In the genomic region with DNA sequence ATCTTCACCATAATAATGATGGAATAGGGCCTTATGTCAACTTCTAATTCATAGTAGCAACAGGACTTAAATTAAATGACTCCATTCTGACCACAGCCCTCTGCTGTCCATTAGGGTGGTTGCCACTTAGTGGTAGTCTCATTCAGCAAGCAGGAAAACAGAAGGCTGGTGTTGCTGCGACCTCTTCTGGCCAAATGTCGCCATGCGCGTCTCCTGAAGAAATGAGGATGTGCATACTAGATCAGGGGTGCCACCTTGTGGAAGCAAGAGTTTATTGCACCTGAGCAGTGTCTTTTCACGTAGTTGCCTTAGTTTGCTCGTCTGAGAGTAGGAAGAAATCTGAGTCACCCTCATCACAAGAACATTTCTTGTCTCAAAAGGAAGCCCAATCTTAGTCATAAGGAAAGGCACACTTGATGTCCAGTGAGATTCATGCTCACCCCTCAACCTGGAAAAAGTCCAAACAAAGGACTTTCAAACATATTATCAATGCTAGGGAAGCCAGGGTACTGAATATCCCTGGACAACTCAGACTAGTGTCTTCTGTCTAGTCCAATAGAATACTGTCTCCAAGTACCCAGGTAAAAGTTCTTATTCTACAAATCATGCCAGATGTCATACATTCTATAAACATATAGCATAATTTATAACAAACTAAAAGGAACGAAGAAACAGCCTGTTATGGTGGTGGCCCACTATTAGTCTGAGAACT, we compare ENCODE assay signal across 9 mouse cellular contexts.
DNase-seq lines count a peak whose midpoint lies in the region; ATAC-seq and TF ChIP-seq lines count a peak whose summit lies in the region.
"Had no signal": no experiment of that assay in that cellular context is flagged by ENCODE, and none has a peak within 500 bp of the region (broad histone marks: within the 10 kb centered on the region; RNA-seq: fewer than 3 reads in every experiment).

No protein-coding gene starts in this region.

- no peaks in the 10 kb centered on the region for H3K9me3 ChIP-seq in CH12.LX (replicated peaks; ENCODE audit: low read length)
- H3K9me3 ChIP-seq in forebrain, embryonic 13.5 days (replicated peaks), result no peaks in the 10 kb centered on the region
- no peaks in the 10 kb centered on the region for H3K9me3 ChIP-seq in heart, postnatal 0 days (replicated peaks; ENCODE audit: control insufficient read depth, low read length)
- H3K9me3 ChIP-seq in liver, embryonic 15.5 days (replicated peaks), result no peaks in the 10 kb centered on the region
- H3K9me3 ChIP-seq in neural tube, embryonic 14.5 days (ENCODE audit: control insufficient read depth, low read length), result no peaks in the 10 kb centered on the region
- H3K9me3 ChIP-seq: limb, embryonic 15.5 days had no signal

- ATAC-seq in forebrain, embryonic 13.5 days, result peak; percentile 95
- peak; percentile 88 for ATAC-seq in heart, postnatal 0 days (ENCODE audit: insufficient read depth, low read depth)
- peak; percentile 85 for ATAC-seq in liver, embryonic 15.5 days (ENCODE audit: insufficient read depth)
- peak; percentile 96 for ATAC-seq in neural tube, embryonic 14.5 days (ENCODE audit: low read depth)

- no peaks in the 10 kb centered on the region for H3K36me3 ChIP-seq in CH12.LX (replicated peaks in 1 of 2; ENCODE audit: control insufficient read depth in 1 of 2, insufficient read depth in 1 of 2, low read length in 1 of 2)
- H3K36me3 ChIP-seq in forebrain, embryonic 13.5 days (ENCODE audit: poor library complexity, severe bottlenecking), result no peaks in the 10 kb centered on the region
- no peaks in the 10 kb centered on the region for H3K36me3 ChIP-seq in heart, postnatal 0 days (replicated peaks; ENCODE audit: control insufficient read depth, insufficient read depth, low read length)
- no peaks in the 10 kb centered on the region for H3K36me3 ChIP-seq in liver, embryonic 15.5 days (replicated peaks)
- H3K36me3 ChIP-seq in neural tube, embryonic 14.5 days (ENCODE audit: control insufficient read depth, insufficient read depth, low read length), result no peaks in the 10 kb centered on the region
- no peaks in the 10 kb centered on the region for H3K36me3 ChIP-seq in testis, adult 2 months (ENCODE audit: control insufficient read depth, insufficient read depth, low read length)
- H3K36me3 ChIP-seq: limb, embryonic 15.5 days had no signal

- no peak overlapping the region for H3K4me3 ChIP-seq in CH12.LX (replicated peaks in 1 of 3; ENCODE audit: low read depth in 2 of 3, low read length in 2 of 3, poor library complexity in 1 of 3)
- no peak overlapping the region for H3K4me3 ChIP-seq in forebrain, embryonic 13.5 days
- H3K4me3 ChIP-seq in heart, postnatal 0 days (ENCODE audit: low read depth, low read length), result no peak overlapping the region
- H3K4me3 ChIP-seq in liver, embryonic 15.5 days (replicated peaks), result no peak overlapping the region
- no peak overlapping the region for H3K4me3 ChIP-seq in neural tube, embryonic 14.5 days (ENCODE audit: low read depth, low read length)
- no peak overlapping the region for H3K4me3 ChIP-seq in testis, adult 2 months (ENCODE audit: control insufficient read depth, low read depth, low read length)
- H3K4me3 ChIP-seq: limb, embryonic 15.5 days had no signal

- no peak for TF ChIP-seq EP300 in CH12.LX (IDR thresholded peaks at IDR 0.05; ENCODE audit: low read length)
- no peak for TF ChIP-seq EP300 in heart, postnatal 0 days (IDR thresholded peaks at IDR 0.05; ENCODE audit: low read depth)

- H3K4me1 ChIP-seq in CH12.LX (ENCODE audit: control insufficient read depth in 1 of 2, insufficient read depth in 2 of 2), result peaks cover 3 to 25% of the 10 kb centered on the region in 2 experiments; a peak in 2 of 4 replicates
- no peaks in the 10 kb centered on the region for H3K4me1 ChIP-seq in forebrain, embryonic 13.5 days
- no peaks in the 10 kb centered on the region for H3K4me1 ChIP-seq in heart, postnatal 0 days (ENCODE audit: control insufficient read depth, insufficient read depth)
- no peaks in the 10 kb centered on the region for H3K4me1 ChIP-seq in liver, embryonic 15.5 days (replicated peaks)
- H3K4me1 ChIP-seq in neural tube, embryonic 14.5 days (ENCODE audit: control insufficient read depth, insufficient read depth, low read length), result no peaks in the 10 kb centered on the region
- H3K4me1 ChIP-seq in testis, adult 2 months (ENCODE audit: control insufficient read depth, insufficient read depth, low read length), result no peaks in the 10 kb centered on the region
- H3K4me1 ChIP-seq: limb, embryonic 15.5 days had no signal

- DNase-seq in CH12.LX (ENCODE audit: extremely low read depth), result peak; percentile 96
- DNase-seq in c-Kit-positive CD71-positive TER-119-negative erythroid progenitor cells, embryonic 14.5 days (ENCODE audit: low read depth), result peak; percentile 92
- DNase-seq in heart, postnatal 0 days (ENCODE audit: low spot score), result peak; percentile 100
- DNase-seq in kidney, postnatal 36 days, result peak; percentile 92 to 95

- no peaks in the 10 kb centered on the region for H3K79me2 ChIP-seq in CH12.LX (replicated peaks; ENCODE audit: control insufficient read depth, extremely low read depth, insufficient read depth, poor library complexity, severe bottlenecking)

- no peaks in the 10 kb centered on the region for H3K27me3 ChIP-seq in CH12.LX (replicated peaks)
- H3K27me3 ChIP-seq in forebrain, embryonic 13.5 days, result no peaks in the 10 kb centered on the region
- no peaks in the 10 kb centered on the region for H3K27me3 ChIP-seq in heart, postnatal 0 days (ENCODE audit: control insufficient read depth, insufficient read depth, low read length)
- H3K27me3 ChIP-seq in liver, embryonic 15.5 days, result no peaks in the 10 kb centered on the region
- no peaks in the 10 kb centered on the region for H3K27me3 ChIP-seq in neural tube, embryonic 14.5 days (ENCODE audit: control insufficient read depth, insufficient read depth, low read length)
- no peaks in the 10 kb centered on the region for H3K27me3 ChIP-seq in testis, adult 2 months (ENCODE audit: control insufficient read depth, insufficient read depth, low read length)
- H3K27me3 ChIP-seq: limb, embryonic 15.5 days had no signal

- 14% methylated on average over 7 of the region's 7 CpGs for WGBS in forebrain, embryonic 13.5 days
- 14% methylated on average over 7 of the region's 7 CpGs for WGBS in heart, postnatal 0 days
- WGBS in liver, embryonic 15.5 days (ENCODE audit: insufficient replicate concordance), result 13% methylated on average over 7 of the region's 7 CpGs
- 14% methylated on average over 7 of the region's 7 CpGs for WGBS in neural tube, embryonic 14.5 days

- peak; percentile 97 to 100 for TF ChIP-seq CTCF in CH12.LX (conservative IDR thresholded peaks at IDR 0.05 in 1 of 2, IDR thresholded peaks at IDR 0.05 in 1 of 2; ENCODE audit: low read depth in 2 of 2, low read length in 2 of 2)
- peak; percentile 100 for TF ChIP-seq CTCF in heart, postnatal 0 days (IDR thresholded peaks at IDR 0.05; ENCODE audit: low read depth)
- peak; percentile 93 for TF ChIP-seq CTCF in testis, adult 2 months (IDR thresholded peaks at IDR 0.05; ENCODE audit: control insufficient read depth, insufficient read depth, insufficient replicate concordance, low read depth, low read length)

- TF ChIP-seq POLR2A in CH12.LX (IDR thresholded peaks at IDR 0.05; ENCODE audit: low read depth, low read length), result no peak
- no peak for TF ChIP-seq POLR2A in testis, adult 2 months (IDR thresholded peaks at IDR 0.05; ENCODE audit: control insufficient read depth, low read depth, low read length)

- in situ Hi-C loops in CH12.LX (cut with MboI; ENCODE audit: low pct_ligation_motif_present, low pct_unique_long_range_greater_than_20kb, low sequenced_read_pairs), result loop anchor here (5.0 kb wide), 1 partner anchor 101 kb away; no protein-coding TSS in a partner anchor

- TF ChIP-seq RAD21 in CH12.LX (IDR thresholded peaks at IDR 0.05; ENCODE audit: low read depth, low read length), result peak; percentile 100

- no peak overlapping the region for H3K27ac ChIP-seq in CH12.LX (ENCODE audit: insufficient read depth, low read depth)
- no peak overlapping the region for H3K27ac ChIP-seq in forebrain, embryonic 13.5 days
- no peak overlapping the region for H3K27ac ChIP-seq in heart, postnatal 0 days (ENCODE audit: low read depth)
- no peak overlapping the region for H3K27ac ChIP-seq in liver, embryonic 15.5 days (replicated peaks)
- H3K27ac ChIP-seq in neural tube, embryonic 14.5 days (ENCODE audit: low read depth, low read length), result no peak overlapping the region
- no peak overlapping the region for H3K27ac ChIP-seq in testis, adult 2 months (ENCODE audit: control insufficient read depth, insufficient read depth, low read depth, low read length)
- H3K27ac ChIP-seq: limb, embryonic 15.5 days had no signal

- H3K4me2 ChIP-seq in CH12.LX (ENCODE audit: insufficient read depth, low read depth, poor library complexity, severe bottlenecking), result peak overlapping the region; percentile 61; the same call in 1 of the 2 replicates
- H3K4me2 ChIP-seq in forebrain, embryonic 13.5 days, result no peak overlapping the region
- no peak overlapping the region for H3K4me2 ChIP-seq in heart, postnatal 0 days (ENCODE audit: low read depth, low read length)
- no peak overlapping the region for H3K4me2 ChIP-seq in liver, embryonic 15.5 days
- H3K4me2 ChIP-seq in neural tube, embryonic 14.5 days (ENCODE audit: low read depth, low read length), result no peak overlapping the region
- H3K4me2 ChIP-seq: limb, embryonic 15.5 days had no signal

- dilution Hi-C loops in CH12.LX (cut with MboI; ENCODE audit: extremely low pct_ligation_motif_present, extremely low pct_unique_long_range_greater_than_20kb, low sequenced_read_pairs), result no loop called here

- H3K9ac ChIP-seq in CH12.LX (ENCODE audit: insufficient read depth, low read depth), result no peak overlapping the region; the same call in 1 of the 2 replicates
- no peak overlapping the region for H3K9ac ChIP-seq in forebrain, embryonic 13.5 days
- H3K9ac ChIP-seq in heart, postnatal 0 days (replicated peaks; ENCODE audit: low read depth, low read length), result no peak overlapping the region
- H3K9ac ChIP-seq in liver, embryonic 15.5 days, result no peak overlapping the region
- no peak overlapping the region for H3K9ac ChIP-seq in neural tube, embryonic 14.5 days (replicated peaks; ENCODE audit: low read depth, low read length)
- H3K9ac ChIP-seq: limb, embryonic 15.5 days had no signal

TF ChIP-seq in CH12.LX, 34 proteins besides CTCF, POLR2A, EP300 and RAD21 (continues in another document):
- TF ChIP-seq GABPA (IDR thresholded peaks at IDR 0.05; ENCODE audit: insufficient replicate concordance, low read depth, low read length) (no peak), SIN3A (IDR thresholded peaks at IDR 0.05; ENCODE audit: low read length) (0 out of 2 replicates have a peak, but pooled peaks have one; percentile 43), ZNF384 (IDR thresholded peaks at IDR 0.05; ENCODE audit: low read depth, low read length) (no peak), CHD2 (IDR thresholded peaks at IDR 0.05; ENCODE audit: low read length) (no peak), TCF12 (IDR thresholded peaks at IDR 0.05; ENCODE audit: low read depth, low read length) (peak; percentile 37; the same call in 1 of the 2 replicates), MXI1 (IDR thresholded peaks at IDR 0.05; ENCODE audit: low read depth, low read length) (no peak), NELFE (IDR thresholded peaks at IDR 0.05; ENCODE audit: low read depth, low read length) (peak; percentile 95; the same call in 1 of the 2 replicates), JUND (conservative IDR thresholded peaks at IDR 0.05; ENCODE audit: low read depth, low read length) (peak; percentile 58)
